Mouse (Mus musculus) B cell, adult 2 months (primary cell): Measurements from ENCODE around the gene Gstt4.

Experiments
- DNase-seq, 2 experiments: peaks; one replicate each; pipeline ENCODE4 v3.0.0; 2022

Gstt4 gene

DNA sequence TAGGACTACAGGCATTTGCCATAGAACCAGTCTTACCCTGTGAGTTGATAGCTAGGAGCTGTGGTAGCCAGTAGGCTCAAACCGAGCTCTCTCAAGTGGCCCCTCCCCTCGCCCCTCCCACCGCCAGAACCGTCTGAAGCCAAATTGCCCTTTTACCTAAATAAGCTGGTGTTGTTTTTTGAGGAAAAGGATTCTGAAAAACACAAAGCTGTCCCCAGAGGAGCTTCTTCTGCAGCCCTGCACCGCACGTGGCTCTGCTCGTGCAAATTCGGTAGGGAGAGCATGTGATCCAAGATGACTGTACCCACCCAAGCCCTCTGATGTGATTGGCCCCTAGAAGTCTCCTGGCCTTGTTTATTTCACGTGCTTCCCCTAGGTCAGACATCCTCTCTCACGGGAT lies 13.0 kb upstream of the Gstt4 start:
- peak; percentile 78 to 85 for DNase-seq

DNA sequence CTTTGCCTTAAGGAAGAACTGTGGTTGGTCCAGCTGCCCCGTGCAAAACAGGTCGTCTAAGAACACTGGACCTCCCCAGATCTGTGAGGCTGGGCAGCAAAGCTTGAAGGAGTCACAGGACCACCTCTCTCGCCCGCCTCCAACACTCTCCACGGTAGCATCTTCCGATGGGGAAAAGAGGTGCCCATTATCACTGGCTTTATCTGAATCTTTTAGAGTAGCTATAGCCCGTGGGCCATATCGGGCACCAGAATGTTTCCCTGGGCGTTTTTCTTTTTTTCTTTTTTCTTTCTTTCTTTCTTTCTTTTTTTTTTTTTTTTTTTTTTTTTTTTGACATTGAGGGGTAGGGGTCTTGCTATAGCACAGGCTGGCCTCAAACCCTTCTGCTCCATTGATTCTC lies 12.4 kb upstream of the Gstt4 start:
- DNase-seq = no peak

DNA sequence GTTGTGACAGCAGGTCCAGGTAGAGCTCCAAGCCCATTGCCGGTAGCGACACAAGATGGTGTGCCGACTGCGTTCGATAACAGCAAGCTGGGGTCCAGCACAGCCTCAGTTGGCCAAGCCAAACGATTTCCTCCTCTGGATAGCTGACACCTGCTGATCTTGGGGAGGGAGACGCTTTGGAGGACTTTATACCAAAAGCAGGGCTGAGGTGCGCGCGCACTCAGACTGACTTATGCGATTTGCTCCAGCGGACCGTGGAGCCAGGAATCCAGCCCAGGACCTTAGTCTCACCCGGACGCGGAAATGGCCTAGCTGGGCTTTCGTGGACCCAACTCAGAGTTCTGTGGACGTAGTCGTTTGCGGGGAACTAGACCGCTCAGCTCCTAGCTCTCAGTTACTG lies 11.9 kb upstream of the Gstt4 start:
- DNase-seq = peak; percentile 76

DNA sequence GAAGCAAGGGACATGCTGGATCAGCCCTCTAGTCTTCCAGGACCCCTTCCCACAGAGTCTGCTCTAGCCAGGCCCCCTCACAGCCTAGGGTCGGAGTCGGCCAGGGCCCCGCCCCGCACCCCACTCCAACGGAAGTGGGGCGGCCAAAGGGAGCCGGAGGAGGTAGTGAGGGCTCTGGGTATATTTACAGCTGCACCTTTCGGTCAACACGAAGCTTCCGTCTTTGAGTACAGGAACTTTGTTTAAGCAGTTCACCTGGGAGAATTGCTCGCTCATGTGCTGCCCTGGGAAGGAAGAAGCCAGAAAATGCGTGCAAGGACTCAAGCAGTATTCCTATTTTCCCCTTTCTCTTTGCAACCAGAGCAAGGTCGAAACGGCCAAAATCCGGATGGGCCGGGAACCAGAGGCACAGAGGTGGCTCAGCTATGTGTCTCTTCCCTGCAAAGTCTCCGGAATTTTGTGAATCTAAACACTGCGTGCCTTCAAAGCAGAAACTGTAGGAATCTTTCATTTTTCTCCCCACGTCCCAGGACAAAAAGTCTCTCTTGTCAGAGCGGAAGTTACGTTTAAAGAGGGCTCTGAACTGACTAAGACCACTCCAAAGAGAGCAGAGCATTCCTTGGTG lies 11.2 kb upstream of the Gstt4 start:
- DNase-seq = peak; percentile 48 to 50

DNA sequence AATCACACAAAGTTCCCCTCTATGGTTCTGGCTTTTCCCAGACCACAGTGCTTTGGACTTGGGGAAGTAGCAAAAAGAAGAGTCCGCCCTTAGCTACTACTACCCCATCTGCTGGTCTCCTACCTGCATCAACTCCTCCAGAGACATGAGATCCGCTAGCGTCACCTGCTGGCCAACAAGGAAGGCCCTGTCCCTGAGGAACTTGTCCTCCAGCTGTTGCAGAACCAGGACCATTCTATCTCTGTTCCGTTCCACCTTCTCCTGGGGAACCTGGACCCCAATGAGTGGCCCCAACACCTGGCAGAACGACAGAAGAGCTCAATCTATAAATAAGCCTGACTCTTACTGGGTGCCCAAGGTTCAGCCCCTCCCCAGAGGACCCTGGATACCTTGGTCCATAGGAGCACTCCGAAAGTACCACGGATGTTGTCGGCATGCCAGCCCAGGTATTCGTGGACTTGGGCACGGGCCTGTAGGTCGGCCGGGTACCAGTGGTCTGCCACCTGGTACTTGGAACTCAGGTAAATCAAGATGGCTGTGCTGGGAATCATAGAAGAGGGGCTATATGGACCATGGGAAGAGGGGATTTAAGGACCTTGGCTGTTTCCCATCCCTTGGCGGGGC lies 10.0 kb upstream of the Gstt4 start:
- DNase-seq = peak; percentile 68 to 69

DNA sequence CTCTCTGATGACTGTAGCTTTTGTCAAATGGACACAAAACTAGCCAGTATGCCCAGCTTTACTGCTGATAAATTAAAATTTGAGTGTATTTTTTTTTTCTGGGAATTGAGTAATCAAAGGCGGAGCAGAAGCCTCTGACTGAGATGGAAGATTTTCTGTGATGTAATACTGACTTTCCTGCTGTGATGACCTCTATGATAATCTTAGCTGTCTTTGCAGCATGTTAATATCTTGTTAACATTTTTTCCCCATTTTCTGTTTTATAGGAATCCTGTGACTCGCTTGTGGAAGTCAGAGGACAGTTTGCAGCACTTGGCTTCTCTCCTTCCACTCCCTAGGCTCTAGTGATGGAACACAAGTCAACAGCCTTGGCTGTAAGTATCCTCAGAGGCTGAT lies 7.9 kb upstream of the Gstt4 start:
- no peak for DNase-seq

DNA sequence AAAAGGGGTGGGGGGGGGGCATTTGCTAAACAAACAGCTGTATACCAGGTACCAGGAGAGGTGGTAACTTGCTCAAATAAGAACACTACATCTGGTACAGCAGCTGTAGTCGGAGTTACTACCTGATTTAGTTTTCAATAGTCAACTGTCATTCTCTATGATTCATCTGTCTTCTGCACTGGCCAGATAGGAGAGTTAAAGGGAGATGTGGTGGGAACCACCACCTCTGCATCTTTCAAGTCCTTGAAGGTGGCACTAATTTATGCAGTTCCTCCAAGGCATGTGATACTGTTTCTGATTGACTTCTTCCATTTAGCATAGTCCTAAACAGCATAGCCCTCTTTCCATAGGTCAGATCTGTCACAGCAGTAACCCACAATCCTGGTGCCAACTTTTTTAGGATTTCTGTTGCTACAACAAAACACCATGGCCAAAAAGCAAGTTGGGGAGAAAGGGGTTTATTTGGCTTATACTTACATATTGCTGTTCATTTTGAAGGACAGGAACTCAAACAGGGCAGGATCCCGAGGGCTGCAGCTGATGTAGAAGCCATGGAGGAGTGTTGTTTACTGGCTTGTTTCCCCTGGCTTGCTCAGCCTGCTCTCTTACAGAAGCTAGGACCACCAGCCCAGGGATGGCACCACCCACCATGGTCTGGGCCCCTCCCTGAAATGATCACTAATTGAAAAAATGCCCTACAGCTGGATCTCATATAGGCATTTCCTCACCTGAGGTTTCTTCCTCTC lies 7.4 kb upstream of the Gstt4 start:
- DNase-seq = no peak

DNA sequence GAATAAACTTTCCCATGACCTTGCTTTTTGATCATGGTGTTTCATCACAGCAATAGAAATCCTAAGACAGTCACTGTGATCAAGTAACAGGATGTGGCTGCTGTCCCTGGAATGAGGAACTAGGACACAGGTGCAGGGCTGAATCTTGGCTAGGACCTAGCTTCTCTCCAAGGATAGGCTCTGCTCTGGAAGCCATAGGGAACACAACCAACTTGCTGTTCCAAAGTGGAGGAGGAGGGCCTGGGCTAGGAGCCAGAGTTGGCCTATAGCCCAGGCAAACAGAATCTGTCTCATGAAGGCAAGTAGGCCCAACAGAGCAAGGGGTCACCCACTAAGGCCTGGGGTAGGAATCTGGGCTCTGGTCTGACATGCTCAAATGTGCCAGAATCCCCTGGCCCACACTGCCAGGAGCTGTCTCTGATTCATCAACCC lies 6.2 kb upstream of the Gstt4 start:
- DNase-seq = no peak

DNA sequence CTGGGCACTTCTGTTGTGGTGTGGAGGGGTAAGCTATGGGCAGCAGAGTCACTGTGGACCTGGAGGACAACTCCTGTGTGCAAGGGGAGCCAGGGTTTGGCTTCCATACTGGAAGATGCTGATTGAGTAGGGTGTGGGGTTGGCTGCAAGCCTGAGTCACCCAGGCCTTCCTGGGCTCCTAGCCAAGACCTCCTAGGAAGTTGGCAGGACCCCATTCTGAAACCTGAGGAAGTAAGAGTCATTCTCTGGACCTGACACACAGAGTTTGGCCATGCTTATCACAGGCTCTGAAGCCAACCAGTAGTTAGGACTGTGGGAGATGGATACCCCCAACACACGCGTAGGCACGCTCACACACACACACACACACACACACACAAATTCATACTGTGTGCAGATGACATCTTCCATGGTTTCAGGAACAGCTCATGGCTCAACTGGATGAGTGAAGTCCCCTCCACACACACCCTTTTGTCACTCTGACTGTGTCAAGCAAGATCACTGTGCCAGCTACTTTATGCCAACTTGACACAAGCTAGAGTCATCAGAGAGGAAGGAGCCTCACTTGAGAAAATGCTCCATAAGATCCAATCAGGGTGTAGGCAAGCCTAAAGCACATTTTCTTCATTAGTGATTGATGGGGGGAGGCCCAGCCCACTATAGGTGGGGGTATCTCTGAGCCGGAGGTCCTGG lies 5.5 kb upstream of the Gstt4 start:
- no peak for DNase-seq

DNA sequence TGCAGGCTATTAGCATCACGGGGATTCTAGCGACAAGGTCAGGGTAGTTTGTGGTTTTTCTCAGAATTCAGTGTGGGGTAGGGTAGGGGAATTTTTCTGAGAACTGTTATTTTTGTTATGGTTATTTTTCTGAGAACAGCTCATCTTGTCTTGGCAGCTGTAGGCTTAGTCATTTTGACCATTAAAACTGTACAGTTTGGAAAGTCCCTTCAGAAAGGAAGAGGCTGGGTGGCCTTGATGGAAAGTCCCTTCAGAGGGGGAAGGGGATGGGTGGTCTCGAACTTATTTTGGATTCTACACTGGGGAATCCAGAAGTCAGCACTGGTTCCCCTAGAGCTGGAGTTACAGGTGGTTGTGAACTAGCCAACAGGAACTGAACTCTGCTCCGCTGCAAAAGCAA lies 2.2 kb upstream of the Gstt4 start:
- no peak for DNase-seq

DNA sequence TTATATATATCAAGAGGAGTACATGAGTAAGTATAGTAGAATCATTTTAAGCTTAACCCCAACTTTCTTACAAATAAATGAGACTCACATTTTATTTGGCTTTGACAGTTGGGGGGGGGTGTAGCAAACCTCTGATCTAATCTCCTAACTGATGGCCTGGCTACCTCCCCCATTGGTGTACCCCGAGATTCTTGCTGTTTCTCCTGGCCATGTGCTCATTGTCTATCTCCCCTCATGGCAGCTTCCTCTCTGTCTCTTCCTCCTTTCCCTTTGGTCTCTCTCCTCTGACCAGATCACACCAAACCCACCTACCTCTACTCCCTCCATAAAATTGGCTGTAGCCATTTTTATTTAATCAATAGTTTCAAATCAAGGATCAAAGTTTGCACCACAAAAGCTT lies 1.4 kb upstream of the Gstt4 start:
- no peak for DNase-seq

DNA sequence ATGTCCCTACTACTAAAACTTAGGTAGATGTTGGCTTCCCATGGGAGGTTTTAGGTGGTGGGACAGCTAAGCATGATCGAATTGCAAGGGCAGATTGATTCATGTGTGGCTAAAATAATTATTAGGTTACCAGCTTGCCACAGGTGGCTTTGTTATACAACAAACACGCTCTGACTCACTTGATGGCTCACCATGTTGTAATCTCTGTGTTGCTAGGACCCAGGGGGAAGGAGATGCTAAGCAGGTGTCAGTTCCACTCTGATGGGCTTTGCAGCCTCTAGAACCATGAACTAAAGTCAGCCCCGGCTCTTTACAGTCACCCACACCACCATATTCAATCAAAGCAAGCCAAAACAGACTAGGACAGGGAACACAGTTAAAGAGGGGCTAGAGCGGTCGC lies 2.5 kb downstream of the Gstt4 start:
- no peak for DNase-seq

DNA sequence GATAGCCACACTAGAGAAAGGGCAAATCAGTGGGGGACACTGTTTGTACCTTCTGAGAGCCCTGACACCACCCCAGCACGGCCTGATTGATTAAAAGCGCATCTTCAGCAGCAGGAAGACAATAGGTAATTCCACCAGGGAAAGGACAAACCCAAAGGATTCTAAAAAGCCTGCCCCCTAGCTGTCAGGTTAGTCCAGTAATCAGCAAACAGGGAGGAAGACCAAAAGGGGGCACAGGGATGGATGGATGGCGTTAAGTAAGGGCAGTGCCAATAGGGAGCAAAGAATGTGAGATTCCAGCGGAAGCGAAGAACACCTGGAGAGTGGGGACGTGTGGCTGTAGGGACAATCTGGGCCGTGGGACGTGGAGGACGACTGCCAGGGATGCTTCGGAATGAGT lies 3.7 kb downstream of the Gstt4 start:
- DNase-seq = no peak

DNA sequence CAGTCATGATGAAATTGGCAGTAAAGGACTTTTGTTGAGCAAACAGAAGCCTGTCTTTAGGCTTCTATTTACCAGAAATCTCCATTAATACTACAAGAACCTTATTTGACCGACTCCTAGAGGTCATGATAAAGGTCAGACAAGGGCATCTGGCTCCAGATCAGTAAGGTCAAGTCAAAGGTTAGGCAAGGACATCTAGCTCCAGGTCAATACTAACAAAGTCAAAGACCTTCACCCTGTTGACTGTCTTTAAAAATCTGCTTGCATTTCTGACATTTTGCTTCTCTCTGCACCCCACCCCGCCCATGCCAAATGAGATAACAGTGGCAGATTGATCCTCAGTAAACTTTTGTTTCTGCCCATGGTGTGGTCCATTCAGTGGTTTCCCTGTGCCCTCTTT lies 18.1 kb downstream of the Gstt4 start:
- DNase-seq = no peak

DNA sequence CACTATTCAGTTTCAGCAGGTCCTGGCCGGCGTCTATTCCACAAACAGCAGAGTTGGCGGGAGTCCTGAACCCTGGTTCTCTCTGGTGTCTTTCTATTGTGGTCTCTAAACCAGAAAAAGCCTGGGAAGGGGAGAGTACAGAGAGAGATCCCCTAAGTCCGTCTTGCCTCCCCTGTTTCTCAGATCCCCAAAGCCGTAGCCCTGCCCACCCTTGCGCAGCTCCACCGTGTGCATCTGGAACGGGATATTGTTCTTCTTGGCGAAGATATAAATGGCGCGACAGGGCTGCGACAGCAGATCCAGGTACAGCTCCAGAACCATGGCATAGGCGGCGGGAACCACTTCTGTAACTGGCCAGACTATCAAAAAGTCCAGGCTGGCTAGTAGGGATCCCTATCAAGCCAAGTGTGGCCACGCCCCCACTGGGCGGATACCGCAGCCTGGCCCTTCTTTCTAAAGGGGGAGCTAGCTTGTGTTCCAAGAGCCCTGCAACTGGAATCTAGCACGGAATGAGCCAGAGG lies 24.1 kb downstream of the Gstt4 start, which contains the start of gene Gstt1:
Gstt1 (minus strand) TSS at position 409 of the 521 bp plus-strand sequence.
- DNase-seq = peak; percentile 38 to 48

DNA sequence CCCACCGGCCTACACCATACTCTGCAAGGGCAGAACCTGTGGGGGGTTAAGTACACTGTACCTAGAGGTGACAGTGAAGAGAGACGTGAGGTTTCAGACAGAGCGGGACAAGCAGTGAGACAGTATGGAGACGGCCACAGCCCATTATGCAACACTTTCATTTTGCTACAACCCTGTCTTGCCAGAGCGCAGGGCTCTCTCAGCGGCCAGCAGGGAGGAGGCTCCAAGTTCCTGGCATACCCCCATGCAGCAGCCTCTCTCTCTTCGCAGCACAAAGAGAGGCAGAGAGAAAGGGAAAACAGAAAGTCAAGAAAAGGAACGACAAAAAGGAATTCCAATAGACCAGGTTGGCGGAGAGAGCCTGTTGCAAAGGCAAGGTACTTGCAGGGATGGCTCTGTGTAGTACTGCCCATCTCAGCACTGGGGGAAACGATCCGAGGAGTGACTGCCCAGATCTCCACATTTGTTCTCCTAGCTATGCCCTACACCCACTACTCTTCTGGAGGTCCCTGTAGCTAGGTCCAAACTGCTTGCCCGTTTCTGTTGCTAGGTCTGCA lies 24.6 kb downstream of the Gstt4 start:
- peak; percentile 25 to 30 for DNase-seq

DNA sequence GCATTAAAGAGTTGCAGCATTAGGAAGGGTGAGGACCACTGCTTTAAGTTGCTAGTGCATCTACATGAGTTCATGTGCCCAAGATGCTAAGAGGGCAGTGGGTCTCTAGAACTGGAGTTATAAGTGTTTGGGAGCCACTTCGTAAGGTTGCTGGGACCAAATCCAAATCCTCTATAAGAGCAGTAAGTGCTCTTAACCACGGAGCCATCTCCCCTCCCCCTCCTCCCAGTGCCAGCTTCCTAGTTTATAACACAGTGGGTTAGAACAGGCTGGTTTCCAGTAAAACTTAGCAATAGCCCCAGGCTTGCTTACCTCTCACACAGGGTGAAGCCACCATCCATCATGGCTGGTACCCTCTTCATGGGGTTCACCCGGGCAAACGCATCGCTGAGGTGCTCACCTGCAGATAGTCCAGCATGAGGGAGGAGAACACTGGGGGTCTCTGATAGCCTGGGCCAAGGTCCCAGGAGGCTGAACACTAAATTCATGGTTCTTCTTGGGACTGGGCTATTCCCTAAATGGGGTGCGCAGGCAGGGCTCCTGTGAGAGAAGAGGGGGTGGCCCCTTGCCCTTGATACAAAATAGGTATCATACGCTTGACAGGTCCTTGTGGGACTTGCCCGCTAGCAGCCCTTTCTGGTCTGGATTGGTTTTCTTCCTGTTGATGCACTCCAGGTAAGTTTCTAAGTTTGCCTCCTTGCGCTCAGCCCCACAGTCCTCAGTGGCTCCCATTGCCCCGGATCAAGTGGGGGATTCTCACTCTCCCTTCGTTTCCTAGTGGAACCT lies 25.4 kb downstream of the Gstt4 start:
- DNase-seq = no peak

DNA sequence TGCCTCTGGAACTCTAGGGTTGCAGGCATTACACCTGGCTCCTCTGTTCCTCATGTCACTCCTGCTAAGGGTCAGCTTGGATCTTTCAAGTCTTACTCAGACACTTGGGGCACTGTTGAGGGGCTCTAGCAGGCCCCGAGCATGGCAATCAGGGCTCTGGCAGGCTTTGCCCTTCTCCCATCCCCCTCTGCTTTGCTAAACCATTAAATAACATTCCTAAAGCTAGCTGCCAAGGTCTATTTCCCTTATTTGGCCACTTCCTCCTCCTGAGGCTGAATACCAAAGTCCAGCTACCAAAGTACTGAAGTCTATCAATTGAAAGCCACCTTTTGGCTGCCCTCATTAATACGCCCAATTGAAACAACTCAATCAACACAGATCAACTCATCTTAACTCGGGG lies 27.5 kb downstream of the Gstt4 start:
- no peak for DNase-seq

DNA sequence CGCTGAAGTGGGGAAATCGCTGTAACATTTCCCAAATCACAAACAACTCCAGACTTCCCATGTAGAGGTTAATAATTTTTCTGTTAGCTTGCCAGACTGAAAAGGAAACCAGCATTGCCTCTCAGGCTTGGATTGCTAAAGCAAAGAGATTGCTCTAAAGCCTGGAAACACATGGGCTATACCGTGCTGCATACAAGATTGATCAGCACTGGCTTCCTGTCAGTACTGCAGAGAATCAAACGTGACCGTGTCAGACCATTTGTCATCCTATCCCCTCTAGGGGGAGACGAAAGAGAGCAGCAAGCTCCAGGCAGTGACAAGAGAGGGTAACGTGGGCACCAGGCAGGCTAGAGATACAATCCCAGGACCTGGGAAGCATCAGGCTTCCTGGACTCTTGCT lies 31.6 kb downstream of the Gstt4 start:
- DNase-seq = no peak

DNA sequence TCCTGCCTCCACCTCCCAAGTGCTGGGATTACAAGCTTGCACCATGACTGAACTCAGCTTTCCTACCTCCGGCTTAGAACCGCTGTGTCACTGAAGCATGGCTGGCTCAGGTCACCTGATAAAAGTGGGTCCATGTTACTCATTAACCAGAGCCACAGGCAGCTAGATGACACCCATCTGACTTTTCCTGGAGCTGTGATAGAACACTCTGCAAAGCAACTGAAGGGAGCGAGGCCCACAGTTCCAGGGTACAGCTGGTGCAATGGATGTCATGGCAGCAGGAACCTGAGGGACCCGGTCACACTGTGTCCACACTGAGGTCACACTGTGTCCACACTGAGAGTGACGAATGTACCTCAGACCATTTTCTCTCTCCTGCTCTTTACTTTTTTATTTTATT lies 32.5 kb downstream of the Gstt4 start:
- DNase-seq = no peak

DNA sequence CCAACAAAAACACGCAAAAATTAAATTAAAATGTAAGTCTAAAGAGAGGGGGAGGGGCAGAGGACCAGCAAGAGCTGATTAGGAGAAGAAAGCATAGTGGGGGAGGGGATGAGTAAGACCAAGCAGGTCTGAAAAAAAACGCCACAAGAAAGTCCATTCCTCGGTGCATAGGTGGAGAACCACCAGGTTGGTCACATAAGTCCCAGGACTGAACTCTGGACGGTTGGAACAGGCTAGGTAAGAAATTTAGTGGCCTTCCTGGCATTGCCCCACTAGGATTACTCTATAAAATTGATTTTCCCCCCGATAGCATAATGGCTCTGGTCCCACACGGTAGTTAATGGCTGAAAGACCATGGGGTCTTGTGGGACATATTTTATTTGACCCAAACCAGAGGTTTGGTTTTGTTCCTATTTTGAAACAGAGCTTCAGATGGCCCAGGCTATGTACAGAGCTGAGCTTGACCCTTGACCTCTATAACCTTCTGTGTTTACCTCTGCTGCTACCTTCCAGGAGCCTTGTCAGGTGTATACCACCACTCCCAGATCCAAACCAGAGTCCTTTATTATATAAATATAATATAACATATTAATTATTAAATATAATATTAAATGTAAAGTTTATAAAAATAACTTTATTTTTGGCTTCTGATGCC lies 33.1 kb downstream of the Gstt4 start:
- DNase-seq = no peak

DNA sequence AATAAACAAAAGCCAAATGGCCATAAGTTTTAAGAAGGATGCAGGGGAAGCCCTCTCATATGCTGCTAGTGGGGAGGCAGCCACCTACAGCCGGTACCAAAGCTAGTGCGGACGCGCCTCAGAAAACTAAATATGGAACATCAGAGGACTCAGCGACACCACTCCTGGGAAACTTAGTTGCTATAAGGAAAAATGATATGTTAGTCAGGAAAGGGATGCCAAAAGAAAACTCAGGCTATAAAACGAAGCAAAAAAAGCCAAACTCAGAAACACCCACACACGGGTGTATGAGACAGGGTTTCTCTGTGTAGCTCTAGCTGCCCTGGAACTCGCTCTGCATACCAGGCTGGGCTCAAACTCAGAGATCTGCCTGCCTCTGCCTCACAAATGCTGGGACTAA lies 34.1 kb downstream of the Gstt4 start:
- DNase-seq = no peak
